Mouse (Mus musculus) stomach, postnatal 0 days (tissue): Measurements from ENCODE around the gene Rcsd1.

ENCODE experiments used
- CTCF ChIP-seq: IDR thresholded peaks from 2 replicates; pipeline ENCODE4 v1.5.1; 2016; ENCODE audit warnings: antibody characterized with exemption, low read depth, mild to moderate bottlenecking, moderate library complexity
- EP300 ChIP-seq: optimal IDR thresholded peaks from 2 replicates; pipeline ENCODE3; 2016; ENCODE audit warnings: antibody characterized with exemption

- no peak for TF ChIP-seq CTCF
- no peak for TF ChIP-seq EP300
Observed at GRCm38 (mm10) chr1:165633345-165633744, 76.2 kb downstream of the Rcsd1 start.
